Mouse (Mus musculus): ENCODE results near the gene Plekha6. TPM values are rescaled to one million over a fixed set of nuclear protein-coding genes. Genes with fewer than 3 reads are reported as not detected.

Gene Plekha6
- polyA plus RNA-seq, 1 experiment from 2014 or later, result 17.4 TPM

- Histone ChIP-seq H3K36me3 (no peaks in the 10 kb centered on the region), H3K4me3 (no peak overlapping the region), H3K27ac (no peak overlapping the region), H3K27me3 (ENCODE audit: insufficient read depth, poor library complexity, severe bottlenecking) (peaks cover 1% of the 10 kb centered on the region; the same call in 1 of the 2 replicates), H3K4me1 (replicated peaks) (peaks cover 15% of the 10 kb centered on the region), H3K9me3 (0 out of 2 replicates have a peak, but pooled peaks cover 3% of the 10 kb centered on the region)
- no peak for DNase-seq (ENCODE audit: low spot score)
- 85% methylated on average over 6 of the region's 6 CpGs for WGBS
Measured at GRCm38 (mm10) chr1:133315775-133316174, 151.8 kb downstream of the Plekha6 start.

- WGBS, result 82% methylated on average over 4 of the region's 4 CpGs
- Histone ChIP-seq H3K27ac (no peak overlapping the region), H3K4me3 (no peak overlapping the region)
Measured at GRCm38 (mm10) chr1:133316577-133316976, 152.6 kb downstream of the Plekha6 start.

DNA sequence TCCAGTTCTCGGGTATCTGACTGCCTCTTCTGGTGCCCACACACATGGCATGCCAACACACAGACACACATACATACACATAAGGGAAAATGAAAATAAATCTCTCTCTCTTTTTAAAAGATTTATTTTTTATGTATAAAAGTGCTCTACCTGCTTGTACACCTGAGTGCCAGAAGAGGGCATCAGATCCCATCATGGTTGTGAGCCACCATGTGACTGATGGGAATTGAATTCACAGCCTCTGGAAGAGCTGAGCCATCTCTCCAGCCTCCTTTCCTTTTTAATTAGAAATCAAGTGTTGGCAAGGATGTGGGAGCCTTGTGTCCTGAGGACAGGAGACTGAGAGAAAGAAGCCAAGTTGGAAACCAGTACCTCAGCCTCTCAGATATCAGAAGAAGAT lies 153.1 kb downstream of the Plekha6 start:
- Histone ChIP-seq H3K4me1 (replicated peaks) (peaks cover 16% of the 10 kb centered on the region), H3K4me3 (no peak overlapping the region), H3K27ac (no peak overlapping the region), H3K36me3 (no peaks in the 10 kb centered on the region), H3K27me3 (ENCODE audit: insufficient read depth, poor library complexity, severe bottlenecking) (no peaks in the 10 kb centered on the region; the same call in 1 of the 2 replicates), H3K9me3 (0 out of 2 replicates have a peak, but pooled peaks cover 3% of the 10 kb centered on the region)
- DNase-seq (ENCODE audit: low spot score), result no peak
- 82% methylated on average over 1 of the region's 1 CpGs for WGBS

More at GRCm38 (mm10) chr1:133316577-133316976, 152.6 kb downstream of the Plekha6 start:
- no peak for DNase-seq (ENCODE audit: low spot score)
- Histone ChIP-seq H3K4me1 (replicated peaks) (peaks cover 21% of the 10 kb centered on the region), H3K36me3 (no peaks in the 10 kb centered on the region), H3K27me3 (ENCODE audit: insufficient read depth, poor library complexity, severe bottlenecking) (no peaks in the 10 kb centered on the region; the same call in 1 of the 2 replicates), H3K9me3 (0 out of 2 replicates have a peak, but pooled peaks cover 3% of the 10 kb centered on the region)

- Histone ChIP-seq H3K36me3 (no peaks in the 10 kb centered on the region), H3K27me3 (ENCODE audit: insufficient read depth, poor library complexity, severe bottlenecking) (0 out of 2 replicates have a peak, but pooled peaks cover 5% of the 10 kb centered on the region), H3K27ac (no peak within 1 kb of the TSS), H3K4me1 (replicated peaks) (peaks cover 17% of the 10 kb centered on the region), H3K4me3 (no peak within 1 kb of the TSS), H3K9me3 (0 out of 2 replicates have a peak, but pooled peaks cover 3% of the 10 kb centered on the region)
- no peak for DNase-seq (ENCODE audit: low spot score)
- WGBS, result 88% methylated on average over 13 of the region's 13 CpGs
Measured at GRCm38 (mm10) chr1:133321267-133321925, 157.4 kb downstream of the Plekha6 start, which contains the start of gene Kiss1. Kiss1 (plus strand) TSS chr1:133321875.

- Histone ChIP-seq H3K27me3 (ENCODE audit: insufficient read depth, poor library complexity, severe bottlenecking) (peaks cover 20% of the 10 kb centered on the region), H3K4me1 (replicated peaks) (peaks cover 19% of the 10 kb centered on the region), H3K9me3 (0 out of 2 replicates have a peak, but pooled peaks cover 1% of the 10 kb centered on the region), H3K36me3 (no peaks in the 10 kb centered on the region), H3K27ac (no peak overlapping the region), H3K4me3 (no peak overlapping the region)
- DNase-seq (ENCODE audit: low spot score), result no peak
- WGBS, result 57% methylated on average over 5 of the region's 5 CpGs
Measured at GRCm38 (mm10) chr1:133323333-133323732, 159.3 kb downstream of the Plekha6 start.

- no peak overlapping the region for H3K4me3 ChIP-seq
- peaks cover 45% of the 10 kb centered on the region for H3K27me3 ChIP-seq (ENCODE audit: insufficient read depth, poor library complexity, severe bottlenecking)
- no peaks in the 10 kb centered on the region for H3K9me3 ChIP-seq
- WGBS, result 85% methylated on average over 8 of the region's 8 CpGs
- DNase-seq (ENCODE audit: low spot score), result no peak
- H3K4me1 ChIP-seq (replicated peaks), result peaks cover 35% of the 10 kb centered on the region
- H3K27ac ChIP-seq, result no peak overlapping the region
- no peaks in the 10 kb centered on the region for H3K36me3 ChIP-seq
Measured at GRCm38 (mm10) chr1:133325951-133326350, 161.9 kb downstream of the Plekha6 start.

DNA sequence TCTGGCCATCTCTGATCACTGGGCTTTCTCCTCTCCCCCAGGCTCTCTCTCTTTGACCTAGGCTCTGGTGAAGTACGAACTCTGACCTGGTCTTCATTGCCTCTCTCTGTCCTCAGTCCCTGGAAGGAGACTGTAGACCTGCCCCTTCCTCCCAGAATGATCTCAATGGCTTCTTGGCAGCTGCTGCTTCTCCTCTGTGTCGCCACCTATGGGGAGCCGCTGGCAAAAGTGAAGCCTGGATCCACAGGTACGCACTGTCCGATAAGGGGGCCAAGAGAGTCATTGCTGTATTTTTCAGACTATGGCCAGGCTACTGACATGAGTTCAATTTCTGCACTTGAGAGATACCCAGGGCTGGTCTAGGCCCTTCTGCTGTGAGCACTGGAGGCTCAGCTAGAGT lies 163.1 kb downstream of the Plekha6 start:
- WGBS, result 62% methylated on average over 5 of the region's 5 CpGs
- peaks cover 38% of the 10 kb centered on the region for H3K4me1 ChIP-seq (replicated peaks)
- peaks cover 56% of the 10 kb centered on the region for H3K27me3 ChIP-seq (ENCODE audit: insufficient read depth, poor library complexity, severe bottlenecking)
- no peaks in the 10 kb centered on the region for H3K36me3 ChIP-seq
- no peak overlapping the region for H3K4me3 ChIP-seq
- H3K9me3 ChIP-seq, result no peaks in the 10 kb centered on the region
- no peak for DNase-seq (ENCODE audit: low spot score)
- no peak overlapping the region for H3K27ac ChIP-seq

DNA sequence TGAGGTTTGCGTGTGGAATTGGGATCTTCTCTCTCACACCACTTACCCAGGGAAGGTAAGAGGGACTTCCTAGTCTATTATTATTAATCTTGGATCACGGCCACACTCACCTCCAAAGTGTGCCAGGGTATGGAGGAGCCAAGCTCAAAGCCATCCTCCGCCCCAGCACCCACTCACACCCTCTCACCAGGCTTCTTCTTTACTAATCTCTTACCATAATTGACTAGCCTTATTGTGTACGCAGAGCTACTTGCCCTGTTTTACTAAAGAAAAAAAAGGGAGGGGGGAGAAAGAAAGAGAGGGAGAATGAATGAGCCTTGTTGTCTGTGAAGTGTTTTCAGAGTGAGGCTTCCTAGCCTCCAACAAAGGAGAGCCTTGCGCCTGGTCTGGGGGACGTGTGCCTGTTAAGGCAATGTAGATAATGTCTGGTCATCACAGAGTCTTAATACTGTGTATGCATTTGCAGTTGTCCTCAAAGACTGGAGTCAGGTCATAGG lies 164.3 kb downstream of the Plekha6 start:
- peaks cover 62% of the 10 kb centered on the region for H3K27me3 ChIP-seq (ENCODE audit: insufficient read depth, poor library complexity, severe bottlenecking)
- DNase-seq (ENCODE audit: low spot score), result no peak
- peaks cover 34% of the 10 kb centered on the region for H3K4me1 ChIP-seq (replicated peaks)
- WGBS, result 64% methylated on average over 6 of the region's 6 CpGs
- no peaks in the 10 kb centered on the region for H3K9me3 ChIP-seq
- H3K4me3 ChIP-seq, result no peak overlapping the region
- no peaks in the 10 kb centered on the region for H3K36me3 ChIP-seq
- no peak overlapping the region for H3K27ac ChIP-seq

DNA sequence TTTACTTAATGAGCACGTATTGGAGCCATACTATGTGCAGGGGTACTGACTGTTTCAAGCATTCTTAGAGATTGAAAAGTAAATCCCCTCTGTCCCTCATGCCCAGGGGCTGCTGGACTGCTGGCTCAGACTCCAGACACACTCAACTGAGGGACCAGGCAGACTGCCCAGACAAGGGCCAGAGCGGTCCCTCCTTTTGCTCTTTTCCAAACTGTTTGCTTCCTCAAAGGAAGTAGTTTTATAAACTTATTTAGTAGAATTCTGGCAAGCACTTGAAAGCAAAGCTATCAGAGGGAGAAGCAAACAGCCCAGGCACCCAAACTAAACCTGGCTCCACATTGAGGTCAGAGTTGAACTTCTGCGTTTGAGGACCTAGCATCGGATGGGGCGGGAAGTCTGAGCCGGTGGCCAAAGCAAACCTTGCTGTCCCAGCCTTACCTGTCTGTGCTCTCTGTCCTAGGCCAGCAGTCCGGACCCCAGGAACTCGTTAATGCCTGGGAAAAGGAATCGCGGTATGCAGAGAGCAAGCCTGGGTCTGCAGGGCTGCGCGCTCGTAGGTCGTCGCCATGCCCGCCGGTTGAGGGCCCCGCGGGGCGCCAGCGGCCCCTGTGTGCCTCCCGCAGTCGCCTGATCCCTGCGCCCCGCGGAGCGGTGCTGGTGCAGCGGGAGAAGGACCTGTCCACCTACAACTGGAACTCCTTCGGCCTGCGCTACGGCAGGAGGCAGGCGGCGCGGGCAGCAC lies 165.1 kb downstream of the Plekha6 start:
- peaks cover 59% of the 10 kb centered on the region for H3K27me3 ChIP-seq (ENCODE audit: insufficient read depth, poor library complexity, severe bottlenecking)
- peak overlapping the region; percentile 79 for H3K27ac ChIP-seq
- DNase-seq (ENCODE audit: low spot score), result peak; percentile 39
- no peaks in the 10 kb centered on the region for H3K36me3 ChIP-seq
- no peaks in the 10 kb centered on the region for H3K9me3 ChIP-seq
- H3K4me1 ChIP-seq (replicated peaks), result peaks cover 29% of the 10 kb centered on the region
- 6% methylated on average over 34 of the region's 34 CpGs for WGBS
- peak overlapping the region; percentile 50 for H3K4me3 ChIP-seq

DNA sequence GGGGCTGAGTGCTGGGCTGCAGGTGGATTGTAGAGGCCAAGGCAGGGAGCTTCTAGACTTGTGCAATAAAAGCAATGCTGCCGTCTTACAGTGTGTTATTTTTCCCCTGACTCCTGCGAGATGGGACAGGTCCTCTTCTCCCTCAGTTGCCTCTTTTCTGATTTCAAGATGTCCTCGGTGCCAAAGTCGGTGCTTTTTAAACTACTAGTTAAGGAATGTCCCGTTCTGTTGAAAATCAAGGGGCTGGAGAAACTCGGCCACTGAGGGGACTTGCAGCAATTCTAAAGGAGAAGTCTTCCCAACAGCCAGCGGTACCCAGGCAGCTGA lies 165.6 kb downstream of the Plekha6 start:
- Histone ChIP-seq H3K9me3 (no peaks in the 10 kb centered on the region), H3K4me1 (replicated peaks) (peaks cover 29% of the 10 kb centered on the region), H3K36me3 (no peaks in the 10 kb centered on the region), H3K27ac (peak overlapping the region; percentile 79), H3K4me3 (peak overlapping the region; percentile 50), H3K27me3 (ENCODE audit: insufficient read depth, poor library complexity, severe bottlenecking) (peaks cover 57% of the 10 kb centered on the region)
- WGBS, result 18% methylated on average over 7 of the region's 7 CpGs
- DNase-seq (ENCODE audit: low spot score), result no peak

DNA sequence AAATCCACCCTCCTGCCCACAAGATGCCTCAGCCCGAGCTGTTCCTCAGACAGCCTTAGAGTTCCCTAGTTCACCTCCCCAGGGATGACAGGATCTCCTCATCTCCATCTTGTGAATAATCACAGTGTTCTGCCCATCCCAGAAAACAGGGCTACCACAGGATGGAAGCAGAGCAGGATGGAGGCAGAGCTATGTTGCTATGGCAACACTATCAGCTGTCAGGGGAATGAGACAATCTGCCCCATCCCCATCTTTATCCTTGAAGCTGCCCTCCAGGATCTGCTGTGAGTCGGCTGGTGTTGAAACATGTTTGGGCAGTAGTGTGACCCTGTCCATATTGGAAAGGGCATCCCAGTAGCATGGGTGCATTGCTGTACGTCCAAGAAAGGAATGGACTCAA lies 167.1 kb downstream of the Plekha6 start:
- H3K36me3 ChIP-seq, result no peaks in the 10 kb centered on the region
- no peak for DNase-seq (ENCODE audit: low spot score)
- WGBS, result 53% methylated on average over 3 of the region's 3 CpGs
- H3K9me3 ChIP-seq, result no peaks in the 10 kb centered on the region
- peaks cover 29% of the 10 kb centered on the region for H3K4me1 ChIP-seq (replicated peaks)
- no peak overlapping the region for H3K4me3 ChIP-seq
- H3K27ac ChIP-seq, result 0 out of 2 replicates have a peak overlapping the region, but pooled peaks have one; percentile 8
- H3K27me3 ChIP-seq (ENCODE audit: insufficient read depth, poor library complexity, severe bottlenecking), result peaks cover 57% of the 10 kb centered on the region

GRCm38 (mm10) chr1:133332656-133333430 lies 168.8 kb downstream of the Plekha6 start:
- WGBS, result 84% methylated on average over 11 of the region's 11 CpGs
- H3K36me3 ChIP-seq, result no peaks in the 10 kb centered on the region
- H3K27ac ChIP-seq, result no peak overlapping the region
- H3K4me1 ChIP-seq (replicated peaks), result peaks cover 29% of the 10 kb centered on the region
- no peak for DNase-seq (ENCODE audit: low spot score)
- H3K9me3 ChIP-seq, result no peaks in the 10 kb centered on the region
- H3K4me3 ChIP-seq, result no peak overlapping the region
- H3K27me3 ChIP-seq (ENCODE audit: insufficient read depth, poor library complexity, severe bottlenecking), result peaks cover 47% of the 10 kb centered on the region

Measured in hindbrain, embryonic 10.5 days (tissue).